Comparison of ENCODE assay signal across 11 mouse cellular contexts in genomic region chrX:111196376-111196775, GRCm38 (mm10). TPM values are rescaled to one million over a fixed set of nuclear protein-coding genes. Genes with fewer than 3 reads are reported as not detected.
DNase-seq lines count a peak whose midpoint lies in the region; ATAC-seq and TF ChIP-seq lines count a peak whose summit lies in the region.
"Had no signal": no experiment of that assay in that cellular context is flagged by ENCODE, and none has a peak within 500 bp of the region (broad histone marks: within the 10 kb centered on the region; RNA-seq: fewer than 3 reads in every experiment).

No protein-coding gene starts in this region.

- H3K27ac ChIP-seq in heart, embryonic 11.5 days (ENCODE audit: low read depth, low read length), result no peak overlapping the region
- H3K27ac ChIP-seq in midbrain, postnatal 0 days (ENCODE audit: low read depth, low read length), result no peak overlapping the region
- H3K27ac ChIP-seq in midbrain, embryonic 10.5 days (replicated peaks), result no peak overlapping the region
- no peak overlapping the region for H3K27ac ChIP-seq in cortical plate, adult 2 months (ENCODE audit: insufficient read depth, low read length)
- no peak overlapping the region for H3K27ac ChIP-seq in heart, embryonic 12.5 days (ENCODE audit: poor library complexity, severe bottlenecking)

- H3K9ac ChIP-seq in heart, embryonic 11.5 days (ENCODE audit: low read depth, low read length), result no peak overlapping the region
- H3K9ac ChIP-seq in midbrain, postnatal 0 days (replicated peaks; ENCODE audit: low read length, poor library complexity, severe bottlenecking), result no peak overlapping the region
- no peak overlapping the region for H3K9ac ChIP-seq in heart, embryonic 12.5 days

- peak; percentile 75 for TF ChIP-seq CTCF in midbrain, postnatal 0 days (IDR thresholded peaks at IDR 0.05)
- TF ChIP-seq CTCF in cortical plate, adult 2 months (IDR thresholded peaks at IDR 0.05; ENCODE audit: extremely low read depth, insufficient read depth, low read length), result 0 out of 2 replicates have a peak, but pooled peaks have one; percentile 3

- TF ChIP-seq POLR2A in cortical plate, adult 2 months (IDR thresholded peaks at IDR 0.05; ENCODE audit: extremely low read depth, insufficient read depth, low read length), result no peak

- H3K36me3 ChIP-seq in heart, embryonic 11.5 days (ENCODE audit: control insufficient read depth, insufficient read depth, low read length), result no peaks in the 10 kb centered on the region
- no peaks in the 10 kb centered on the region for H3K36me3 ChIP-seq in midbrain, postnatal 0 days (ENCODE audit: insufficient read depth, low read length)
- no peaks in the 10 kb centered on the region for H3K36me3 ChIP-seq in midbrain, embryonic 10.5 days
- no peaks in the 10 kb centered on the region for H3K36me3 ChIP-seq in heart, embryonic 12.5 days

- WGBS in heart, embryonic 11.5 days (ENCODE audit: insufficient replicate concordance), result 2% methylated on average over 2 of the region's 2 CpGs
- WGBS in midbrain, postnatal 0 days, result 3% methylated on average over 2 of the region's 2 CpGs
- WGBS in midbrain, embryonic 10.5 days, result 3% methylated on average over 2 of the region's 2 CpGs
- 1% methylated on average over 2 of the region's 2 CpGs for WGBS in heart, embryonic 12.5 days

- ATAC-seq in heart, embryonic 11.5 days (replicated peaks; ENCODE audit: insufficient number of reproducible peaks, low FRiP score, low TSS enrichment), result no peak
- no peak for ATAC-seq in midbrain, postnatal 0 days (ENCODE audit: low FRiP score)
- no peak for ATAC-seq in heart, embryonic 12.5 days (ENCODE audit: insufficient number of reproducible peaks, low FRiP score)

- no peaks in the 10 kb centered on the region for H3K9me3 ChIP-seq in heart, embryonic 11.5 days (replicated peaks; ENCODE audit: control insufficient read depth, low read length)
- no peaks in the 10 kb centered on the region for H3K9me3 ChIP-seq in midbrain, postnatal 0 days (ENCODE audit: low read length)
- H3K9me3 ChIP-seq in midbrain, embryonic 10.5 days (replicated peaks), result no peaks in the 10 kb centered on the region
- H3K9me3 ChIP-seq in heart, embryonic 12.5 days (replicated peaks), result no peaks in the 10 kb centered on the region

- H3K4me1 ChIP-seq in heart, embryonic 11.5 days (ENCODE audit: control insufficient read depth, insufficient read depth, low read length), result no peaks in the 10 kb centered on the region
- H3K4me1 ChIP-seq in midbrain, postnatal 0 days (ENCODE audit: insufficient read depth, low read length), result no peaks in the 10 kb centered on the region
- no peaks in the 10 kb centered on the region for H3K4me1 ChIP-seq in midbrain, embryonic 10.5 days
- H3K4me1 ChIP-seq in cortical plate, adult 2 months (ENCODE audit: control insufficient read depth, insufficient read depth, low read length), result no peaks in the 10 kb centered on the region
- no peaks in the 10 kb centered on the region for H3K4me1 ChIP-seq in heart, embryonic 12.5 days (replicated peaks)

- H3K27me3 ChIP-seq in heart, embryonic 11.5 days (ENCODE audit: control insufficient read depth, insufficient read depth, low read length), result no peaks in the 10 kb centered on the region
- H3K27me3 ChIP-seq in midbrain, postnatal 0 days (ENCODE audit: insufficient read depth, low read length), result no peaks in the 10 kb centered on the region
- no peaks in the 10 kb centered on the region for H3K27me3 ChIP-seq in midbrain, embryonic 10.5 days (ENCODE audit: low read depth, poor library complexity, severe bottlenecking)
- no peaks in the 10 kb centered on the region for H3K27me3 ChIP-seq in heart, embryonic 12.5 days (replicated peaks)

- H3K4me2 ChIP-seq in heart, embryonic 11.5 days, result no peak overlapping the region
- H3K4me2 ChIP-seq in midbrain, postnatal 0 days (ENCODE audit: low read depth, low read length, poor library complexity, severe bottlenecking), result no peak overlapping the region
- no peak overlapping the region for H3K4me2 ChIP-seq in heart, embryonic 12.5 days

- H3K4me3 ChIP-seq in heart, embryonic 11.5 days (ENCODE audit: low read depth, low read length), result no peak overlapping the region
- H3K4me3 ChIP-seq in midbrain, postnatal 0 days (ENCODE audit: low read depth, low read length), result no peak overlapping the region
- H3K4me3 ChIP-seq in midbrain, embryonic 10.5 days, result no peak overlapping the region
- no peak overlapping the region for H3K4me3 ChIP-seq in cortical plate, adult 2 months (ENCODE audit: insufficient read depth, low read length)
- no peak overlapping the region for H3K4me3 ChIP-seq in heart, embryonic 12.5 days
- H3K4me3 ChIP-seq: erythroblast, embryonic 14.5 days had no signal

- peak; percentile 4 to 19 for DNase-seq in heart, postnatal 10 days
- peak; percentile 5 for DNase-seq in midbrain, postnatal 0 days (ENCODE audit: low spot score)
- DNase-seq in midbrain, embryonic 10.5 days (ENCODE audit: low spot score), result no peak
- peak; percentile 6 for DNase-seq in telencephalon, adult 2 months (ENCODE audit: low read depth, low spot score)
- DNase-seq in adrenal gland, postnatal 4 days (ENCODE audit: low spot score in 2 of 2), result no peak

- intact Hi-C loops in heart, postnatal 10 days (cut with DNase I), result loop anchor here (5.0 kb wide), 1 partner anchor 1151 kb away; no protein-coding TSS in a partner anchor

RNA-seq across cellular contexts. Expression of gene Gm10112, which starts 28.2 kb away (rescaled TPM):
- total RNA-seq in heart, postnatal 10 days (2021), result not detected
- polyA plus RNA-seq in heart, embryonic 11.5 days (2014; fragmentation: Nextera tagmentation; extraction: Ambion mirVana), result not detected in 2 replicates
- not detected in 2 replicates for total RNA-seq in midbrain, postnatal 0 days (2014; rRNA removed)
- polyA plus RNA-seq in midbrain, postnatal 0 days (2015; fragmentation: Nextera tagmentation; extraction: Ambion mirVana), result not detected in 2 replicates
- not detected in 2 replicates for polyA plus RNA-seq in midbrain, embryonic 10.5 days (2016; fragmentation: Nextera tagmentation; extraction: Ambion mirVana)
- not detected in 2 replicates for polyA plus RNA-seq in cortical plate, adult 2 months (2012; rRNA removed)
- not detected for total RNA-seq in adrenal gland, postnatal 4 days (2021)
- not detected in 2 replicates for polyA plus RNA-seq in heart, embryonic 12.5 days (2016; fragmentation: Nextera tagmentation; extraction: Ambion mirVana)
- total RNA-seq: hematopoietic stem cell, adult 5-6 weeks; left cerebral cortex, postnatal 10 days had no signal
- polyA plus RNA-seq: erythroblast, embryonic 14.5 days had no signal

Comparison
In these comparisons a context has a peak if more than half of its experiments do, and no peak if none do; other contexts are left out.
1. DNase-seq: peak in heart, postnatal 10 days (2 of 2), midbrain, postnatal 0 days (single experiment) and telencephalon, adult 2 months (single experiment); none in midbrain, embryonic 10.5 days (single experiment) and adrenal gland, postnatal 4 days (0 of 2).